8 mouse cellular contexts compared by ENCODE assay signal in the genomic region with DNA sequence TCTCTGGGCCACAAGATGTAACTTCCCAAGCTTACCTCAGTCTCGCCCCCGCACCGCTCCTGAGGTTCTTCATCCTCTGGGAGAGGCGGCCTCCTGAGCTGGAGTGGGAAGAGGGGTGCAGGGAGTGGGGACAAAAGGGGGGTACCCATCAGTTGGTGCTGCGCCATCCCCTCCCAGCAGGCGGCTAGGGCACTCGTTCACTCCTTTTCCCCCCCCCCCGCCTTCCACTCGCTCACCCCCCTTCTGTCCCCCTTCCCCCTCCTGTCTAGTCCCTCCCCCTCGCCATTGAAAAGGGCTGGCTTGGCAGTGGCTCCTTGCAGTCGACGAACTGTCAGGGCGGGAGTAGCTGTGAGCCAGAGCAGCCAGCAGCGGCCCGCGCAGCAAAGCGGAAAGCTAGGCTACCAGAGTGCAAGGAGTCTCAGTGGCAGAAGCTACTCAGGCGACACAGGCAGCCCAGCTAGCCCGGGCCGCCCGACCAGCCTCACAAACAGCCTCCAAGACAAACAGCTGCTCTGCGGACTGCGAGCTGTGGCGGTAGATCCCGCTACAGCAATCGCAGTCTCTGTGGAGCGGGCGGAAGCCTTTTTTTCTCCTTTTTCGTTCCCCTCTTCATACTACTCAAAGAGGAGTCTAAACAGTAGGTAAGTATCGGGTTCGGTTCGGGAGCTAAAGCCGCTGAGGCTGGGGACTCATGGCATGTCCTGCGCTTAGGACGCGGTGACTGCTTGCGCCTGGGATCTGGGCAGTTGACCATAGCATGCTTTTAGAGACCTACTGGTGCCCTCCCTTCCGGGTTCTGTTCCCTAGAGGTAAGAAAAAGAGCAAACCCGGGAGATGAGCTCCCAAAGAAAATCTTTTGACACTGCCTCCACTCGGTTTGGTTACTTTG. TPM values are rescaled to one million over a fixed set of nuclear protein-coding genes. Genes with fewer than 3 reads are reported as not detected.
DNase-seq lines count a peak whose midpoint lies in the region; ATAC-seq lines count a peak whose summit lies in the region.

A gene (plus strand): TSS at position 249 of the 889 bp plus-strand sequence.

- H3K9me3 ChIP-seq in heart, embryonic 13.5 days: no peaks in the 10 kb centered on the region
- no peaks in the 10 kb centered on the region for H3K9me3 ChIP-seq in liver, embryonic 16.5 days (replicated peaks; ENCODE audit: control insufficient read depth, low read length)

- WGBS in heart, embryonic 13.5 days: 5% methylated on average over 36 of the region's 40 CpGs
- whole genome bisulfite sequencing in liver, embryonic 16.5 days (ENCODE audit: insufficient replicate concordance): 9% methylated on average over 35 of the region's 40 CpGs

- no peak for DNase-seq in heart, adult 8-10 months (ENCODE audit: low spot score)
- peak; percentile 38 to 41 for DNase-seq in cerebellum, postnatal 36 days
- DNase-seq in gastrocnemius, postnatal 25 days: peak; percentile 5
- DNase-seq in kidney, postnatal 14 days: peak; percentile 5
- DNase-seq in right cerebral cortex, postnatal 36 days (ENCODE audit: low spot score in 2 of 2): peak; percentile 43 to 44

- peaks cover 4% of the 10 kb centered on the region; the same call in 1 of the 2 replicates for H3K27me3 ChIP-seq in heart, embryonic 13.5 days (replicated peaks)
- H3K27me3 ChIP-seq in liver, embryonic 16.5 days (ENCODE audit: control insufficient read depth, insufficient read depth, low read depth, low read length): peaks cover 17% of the 10 kb centered on the region

- peak within 1 kb of the TSS; percentile 81 for H3K4me2 ChIP-seq in heart, embryonic 13.5 days
- H3K4me2 ChIP-seq in liver, embryonic 16.5 days (ENCODE audit: low read depth, low read length): no peak within 1 kb of the TSS

- no peaks in the 10 kb centered on the region for H3K36me3 ChIP-seq in heart, embryonic 13.5 days
- H3K36me3 ChIP-seq in liver, embryonic 16.5 days (ENCODE audit: control insufficient read depth, insufficient read depth): no peaks in the 10 kb centered on the region

- no peaks in the 10 kb centered on the region for H3K4me1 ChIP-seq in heart, embryonic 13.5 days
- H3K4me1 ChIP-seq in liver, embryonic 16.5 days (ENCODE audit: control insufficient read depth, low read depth, low read length): no peaks in the 10 kb centered on the region

- ATAC-seq in heart, embryonic 13.5 days (ENCODE audit: extremely low read depth, insufficient number of reproducible peaks, low FRiP score, low TSS enrichment): peak; percentile 63
- no peak for ATAC-seq in liver, embryonic 16.5 days (ENCODE audit: low read depth)
- ATAC-seq in monocyte, adult 5-6 weeks (replicated peaks; ENCODE audit: insufficient number of reproducible peaks, low FRiP score, low TSS enrichment, poor library complexity, severe bottlenecking): no peak

- H3K9ac ChIP-seq in heart, embryonic 13.5 days: peak within 1 kb of the TSS; percentile 80
- no peak within 1 kb of the TSS for H3K9ac ChIP-seq in liver, embryonic 16.5 days (ENCODE audit: low read depth, low read length)

- H3K4me3 ChIP-seq in heart, embryonic 13.5 days: peak within 1 kb of the TSS; percentile 61
- 0 out of 2 replicates have a peak within 1 kb of the TSS, but pooled peaks have one; percentile 8 for H3K4me3 ChIP-seq in liver, embryonic 16.5 days (ENCODE audit: low read depth, low read length)

- H3K27ac ChIP-seq in heart, embryonic 13.5 days (replicated peaks): no peak within 1 kb of the TSS
- no peak within 1 kb of the TSS for H3K27ac ChIP-seq in liver, embryonic 16.5 days (ENCODE audit: low read length)

RNA-seq across cellular contexts. Expression of the gene that starts here (rescaled TPM):
- 4.0 and 4.6 TPM in 2 replicates for polyA plus RNA-seq in heart, embryonic 13.5 days (2015; fragmentation: Nextera tagmentation; extraction: Ambion mirVana)
- total RNA-seq in heart, adult 8-10 months (2022): under 1 TPM in 3 of 4 experiments, not detected in 1; 0.06 to 0.14 (median 0.09) TPM
- total RNA-seq in gastrocnemius, postnatal 25 days (2021): under 1 TPM; 0.08 to 0.38 TPM
- 0.05 and 0.11 TPM in 2 replicates for polyA plus RNA-seq in liver, embryonic 16.5 days (2015; fragmentation: Nextera tagmentation; extraction: Ambion mirVana)
- total RNA-seq in monocyte, adult 5-6 weeks (2017): not detected in 3 replicates

Comparison
In these comparisons a context has a peak if more than half of its experiments do, and no peak if none do; other contexts are left out.
1. Peak in DNase-seq in gastrocnemius, postnatal 25 days; RNA of the gene not detected or under 1 TPM.